Mouse (Mus musculus) embryonic fibroblast, embryonic 13.5 days (primary cell): Measurements from ENCODE around the gene Cit.

Source experiments
- CTCF ChIP-seq: IDR thresholded peaks from 2 replicates; pipeline ENCODE4 v1.5.1; 2011; ENCODE audit warnings: mild to moderate bottlenecking, control low read depth, low read length, moderate library complexity, borderline replicate concordance; ENCODE audit not compliant: insufficient read depth
- POLR2A ChIP-seq: IDR thresholded peaks from 2 replicates; pipeline ENCODE4 v1.6.1; 2011; ENCODE audit warnings: low read depth, mild to moderate bottlenecking, control low read depth, low read length, moderate library complexity

GRCm38 (mm10) chr5:115845635-115846174 lies 627 bp downstream of the Cit start:
- no peak for TF ChIP-seq POLR2A
- no peak for TF ChIP-seq CTCF
